Mouse (Mus musculus): ENCODE measurements at regions not wholly inside any gene's neighbourhood (a gene's known extent, or its start where the extent isn't known, plus 50 kb on each side); places are given as distances from the start of the nearest gene placed in this dataset.

GRCm38 (mm10) chr15:14418532-14418931 lies 1245.1 kb upstream of the Cdh6 start:
- DNase-seq (ENCODE audit: low spot score), result peak; percentile 4
- H3K9me3 ChIP-seq, result no peaks in the 10 kb centered on the region
- 43% methylated on average over 5 of the region's 5 CpGs for WGBS
- H3K27me3 ChIP-seq (ENCODE audit: insufficient read depth, poor library complexity, severe bottlenecking), result no peaks in the 10 kb centered on the region
- H3K27ac ChIP-seq, result no peak overlapping the region
- H3K36me3 ChIP-seq, result no peaks in the 10 kb centered on the region
- H3K4me1 ChIP-seq (replicated peaks), result no peaks in the 10 kb centered on the region
- H3K4me3 ChIP-seq, result no peak overlapping the region

- Histone ChIP-seq H3K27ac (no peak overlapping the region), H3K4me1 (replicated peaks) (no peaks in the 10 kb centered on the region), H3K9me3 (no peaks in the 10 kb centered on the region), H3K27me3 (ENCODE audit: insufficient read depth, poor library complexity, severe bottlenecking) (no peaks in the 10 kb centered on the region), H3K4me3 (no peak overlapping the region), H3K36me3 (no peaks in the 10 kb centered on the region)
- DNase-seq (ENCODE audit: low spot score), result no peak
- 59% methylated on average over 1 of the region's 1 CpGs for WGBS
These were observed 1211.9 kb upstream of the Cdh6 start for GRCm38 (mm10) chr15:14385347-14385746.

GRCm38 (mm10) chr15:14378340-14378739 lies 1204.9 kb upstream of the Cdh6 start:
- no peak for DNase-seq (ENCODE audit: low spot score)
- Histone ChIP-seq H3K27me3 (ENCODE audit: insufficient read depth, poor library complexity, severe bottlenecking) (no peaks in the 10 kb centered on the region), H3K9me3 (no peaks in the 10 kb centered on the region), H3K4me3 (no peak overlapping the region), H3K4me1 (replicated peaks) (no peaks in the 10 kb centered on the region), H3K27ac (no peak overlapping the region), H3K36me3 (no peaks in the 10 kb centered on the region)

Measured in hindbrain, embryonic 10.5 days (tissue).